Mouse (Mus musculus) liver, embryonic 14.5 days (tissue): ENCODE measurements around the gene Car6. TPM values are rescaled to one million over a fixed set of nuclear protein-coding genes. Genes with fewer than 3 reads are reported as not detected.

Experiments used
- ATAC-seq: fragments of 200-750 bp; cut with Nextera tagmentation; 2 replicates; pipeline ENCODE4 v1.8.0; 2017; ENCODE audit warnings: moderate number of reproducible peaks, mild to moderate bottlenecking, moderate library complexity; ENCODE audit not compliant: insufficient read depth
- DNase-seq, 3 experiments: peaks; one replicate each; pipeline ENCODE4 v3.0.0-alpha.2; 2012 to 2013; ENCODE audit warnings: low read depth in 3 of 3, low spot score in 3 of 3
- H3K27ac ChIP-seq: fragments of 300-500 bp; sonication (generic); 2 replicates; pipeline ENCODE4 v1.5.1; 2014; ENCODE audit warnings: moderate library complexity, mild to moderate bottlenecking, control low read depth, inconsistent platforms
- H3K27me3 ChIP-seq: fragments of 300-500 bp; sonication (generic); 2 replicates; pipeline ENCODE4 v1.6.1; 2014; ENCODE audit warnings: mild to moderate bottlenecking, low read length, moderate library complexity; ENCODE audit not compliant: control insufficient read depth, insufficient read depth
- H3K36me3 ChIP-seq: fragments of 300-500 bp; sonication (generic); replicated peaks from 2 replicates; pipeline ENCODE4 v1.6.1; 2014; ENCODE audit warnings: low read depth; ENCODE audit not compliant: control insufficient read depth, insufficient read depth
- H3K4me1 ChIP-seq, 2 experiments: fragments of 200-500 bp in 1 of 2; fragments of 300-500 bp in 1 of 2; sonication (generic) in 1 of 2; replicated peaks; 2 replicates each; pipeline ENCODE4 v1.6.1; 2012 to 2014; ENCODE audit warnings: antibody characterized with exemption in 1 of 2, inconsistent platforms in 1 of 2, low read length in 1 of 2; ENCODE audit not compliant: control insufficient read depth in 2 of 2, insufficient read depth in 2 of 2
- H3K4me2 ChIP-seq: fragments of 300-500 bp; sonication (generic); 2 replicates; pipeline ENCODE4 v1.6.1; 2014; ENCODE audit warnings: low read depth, mild to moderate bottlenecking, control low read depth, moderate library complexity
- H3K4me3 ChIP-seq, 2 experiments: fragments of 200-500 bp in 1 of 2; fragments of 300-500 bp in 1 of 2; sonication (generic) in 1 of 2; 2 replicates each; pipeline ENCODE4 v1.5.1; 2012 to 2014; ENCODE audit warnings: low read depth in 2 of 2, low read length in 2 of 2, mild to moderate bottlenecking in 2 of 2, control low read depth in 1 of 2, inconsistent platforms in 1 of 2, moderate library complexity in 1 of 2; ENCODE audit not compliant: insufficient read depth in 1 of 2
- H3K9ac ChIP-seq: fragments of 300-500 bp; sonication (generic); replicated peaks from 2 replicates; pipeline ENCODE4 v1.6.1; 2014; ENCODE audit warnings: mild to moderate bottlenecking, control low read depth, moderate library complexity
- H3K9me3 ChIP-seq: fragments of 300-500 bp; sonication (generic); 2 replicates; pipeline ENCODE4 v1.6.1; 2016; ENCODE audit warnings: low read length, mixed read lengths; ENCODE audit not compliant: control insufficient read depth
- CTCF ChIP-seq: IDR thresholded peaks from 2 replicates; pipeline ENCODE4 v1.5.1; 2016; ENCODE audit warnings: antibody characterized with exemption, low read depth, control low read depth
- EP300 ChIP-seq: IDR thresholded peaks from 2 replicates; pipeline ENCODE4 v1.6.1; 2016; ENCODE audit warnings: antibody characterized with exemption, low read depth
- WGBS: fragments of 180-500 bp; shearing (Covaris S2); extraction: QIAGEN DNeasy Blood & Tissue Kit; methylation state at CpG from one replicate; pipeline ENCODE4 v1.1.7; 2014; ENCODE audit not compliant: insufficient replicate concordance; 5-methylcytosine and 5-hydroxymethylcytosine counted together
- polyA plus RNA-seq, 2 experiments: library from polyadenylated mRNA; depleted of rRNA in 1 of 2; stranded (reverse) in 1 of 2; unstranded in 1 of 2; fragments of >200 nt; fragmentation: Nextera tagmentation in 1 of 2; extraction: Ambion mirVana in 1 of 2; gene quantifications; 2 replicates each; pipeline versions ENCODE4 v1.2.1 to v1.2.3; 2012 to 2014

Gene Car6
- polyA plus RNA-seq, 2 experiments: 0.02 to 0.09 TPM

DNA sequence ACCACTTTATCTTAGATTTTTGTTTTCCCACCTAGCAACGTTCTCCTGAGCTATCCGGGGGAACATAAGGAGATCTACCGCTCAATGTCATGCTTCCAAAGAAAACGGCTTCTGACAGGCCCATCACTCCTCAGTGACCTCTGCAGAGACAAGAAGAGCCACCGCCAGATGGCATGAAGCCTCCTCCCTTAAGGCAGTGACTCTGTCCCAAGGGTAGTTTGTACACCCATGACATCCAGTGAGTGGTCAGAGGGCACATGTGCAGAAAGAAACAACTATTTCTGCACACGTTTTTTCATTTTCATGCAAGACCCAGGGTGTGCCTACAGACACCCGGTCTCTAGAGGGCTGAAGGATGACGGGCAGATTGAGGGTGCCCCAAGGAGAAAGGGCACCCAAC, 9.2 kb upstream of the Car6 start:
- Histone ChIP-seq H3K36me3 (no peaks in the 10 kb centered on the region), H3K27ac (no peak overlapping the region), H3K9me3 (no peaks in the 10 kb centered on the region), H3K9ac (no peak overlapping the region), H3K4me2 (no peak overlapping the region), H3K4me3 (no peak overlapping the region), H3K4me1 (peaks cover 0 to 8% of the 10 kb centered on the region in 2 experiments; a peak in 1 of 4 replicates), H3K27me3 (no peaks in the 10 kb centered on the region)
- WGBS: 68% methylated on average over 8 of the region's 8 CpGs
- no peak for TF ChIP-seq CTCF
- TF ChIP-seq EP300: no peak
- ATAC-seq (no peak), DNase-seq (no peak)

- WGBS: 78% methylated on average over 5 of the region's 5 CpGs
- Histone ChIP-seq H3K27me3 (no peaks in the 10 kb centered on the region), H3K9me3 (no peaks in the 10 kb centered on the region)
Measured at GRCm38 (mm10) chr4:150209751-150210150, 8.6 kb upstream of the Car6 start.

DNA sequence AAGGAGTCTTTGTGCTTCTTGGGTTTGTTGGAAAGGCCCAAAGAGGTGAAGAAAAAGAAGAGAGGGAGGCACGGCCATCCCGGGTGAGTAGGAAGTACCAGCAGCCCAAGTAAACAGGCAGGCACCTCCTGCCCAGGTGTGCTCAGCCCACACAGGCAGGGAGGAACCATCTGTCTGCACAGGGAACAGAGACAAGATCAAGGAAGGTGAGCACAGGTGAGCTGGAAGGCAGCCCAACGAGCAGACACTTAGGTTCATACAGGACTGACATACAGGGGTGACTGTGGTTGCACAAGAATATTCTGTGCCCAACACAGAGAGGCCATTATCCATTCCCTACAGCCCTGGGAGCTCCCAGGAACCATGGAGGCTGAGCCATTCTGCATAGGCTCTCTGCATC, 3.7 kb upstream of the Car6 start:
- no peaks in the 10 kb centered on the region for H3K9me3 ChIP-seq
- no peak for TF ChIP-seq EP300
- H3K27me3 ChIP-seq: no peaks in the 10 kb centered on the region
- ATAC-seq (no peak), DNase-seq (no peak)
- no peaks in the 10 kb centered on the region; a peak in 1 of 4 replicates for H3K4me1 ChIP-seq
- no peak overlapping the region for H3K27ac ChIP-seq
- H3K36me3 ChIP-seq: no peaks in the 10 kb centered on the region
- H3K9ac ChIP-seq: no peak overlapping the region
- H3K4me3 ChIP-seq: no peak overlapping the region
- H3K4me2 ChIP-seq: no peak overlapping the region
- 48% methylated on average over 3 of the region's 3 CpGs for WGBS

More at GRCm38 (mm10) chr4:150209751-150210150, 8.6 kb upstream of the Car6 start:
- ATAC-seq (no peak), DNase-seq (no peak)
- peaks cover 0 to 8% of the 10 kb centered on the region in 2 experiments; a peak in 1 of 4 replicates for H3K4me1 ChIP-seq
- no peak overlapping the region for H3K27ac ChIP-seq
- no peak overlapping the region for H3K4me3 ChIP-seq
- H3K4me2 ChIP-seq: no peak overlapping the region
- no peak overlapping the region for H3K9ac ChIP-seq
- TF ChIP-seq CTCF (no peak), EP300 (no peak)
- H3K36me3 ChIP-seq: no peaks in the 10 kb centered on the region

GRCm38 (mm10) chr4:150202702-150203101, 1.6 kb upstream of the Car6 start:
- H3K4me3 ChIP-seq: no peak overlapping the region
- no peaks in the 10 kb centered on the region for H3K9me3 ChIP-seq
- no peaks in the 10 kb centered on the region for H3K36me3 ChIP-seq
- H3K4me1 ChIP-seq: no peaks in the 10 kb centered on the region; a peak in 1 of 4 replicates
- H3K27me3 ChIP-seq: no peaks in the 10 kb centered on the region
- H3K9ac ChIP-seq: no peak overlapping the region
- H3K4me2 ChIP-seq: no peak overlapping the region
- DNase-seq (no peak), ATAC-seq (no peak)
- H3K27ac ChIP-seq: no peak overlapping the region
- 26% methylated on average over 5 of the region's 5 CpGs for WGBS
- TF ChIP-seq EP300: no peak
- no peak for TF ChIP-seq CTCF

GRCm38 (mm10) chr4:150198268-150198667, 2.9 kb downstream of the Car6 start:
- no peak overlapping the region for H3K4me3 ChIP-seq

More at GRCm38 (mm10) chr4:150198268-150198667, 2.9 kb downstream of the Car6 start:
- Histone ChIP-seq H3K4me2 (no peak overlapping the region), H3K4me1 (no peaks in the 10 kb centered on the region; a peak in 1 of 4 replicates), H3K9ac (no peak overlapping the region), H3K27me3 (no peaks in the 10 kb centered on the region), H3K27ac (no peak overlapping the region), H3K36me3 (no peaks in the 10 kb centered on the region), H3K9me3 (no peaks in the 10 kb centered on the region)
- TF ChIP-seq CTCF (no peak), EP300 (no peak)
- ATAC-seq: no peak
- no peak for DNase-seq
- WGBS: 47% methylated on average over 9 of the region's 9 CpGs
